Mouse (Mus musculus) spleen, adult 2 months (tissue): ENCODE measurements around the gene Arhgap22. TPM values are rescaled to one million over a fixed set of nuclear protein-coding genes. Genes with fewer than 3 reads are reported as not detected.
A peak's percentile ranks its signal among the peaks of the same experiment; 100 is the strongest.

ENCODE experiments used
- DNase-seq, 2 experiments: peaks; one replicate each; pipeline versions ENCODE4 v3.0.0 to v3.0.0-alpha.2; 2012 to 2021; ENCODE audit warnings: low spot score in 2 of 2, low read depth in 1 of 2
- H3K27ac ChIP-seq: fragments of 200-500 bp; 2 replicates; pipeline ENCODE4 v1.5.1; 2012; ENCODE audit warnings: low read length, inconsistent platforms; ENCODE audit not compliant: insufficient read depth
- H3K27me3 ChIP-seq: fragments of 200-500 bp; 2 replicates; pipeline ENCODE4 v1.6.1; 2012; ENCODE audit warnings: mild to moderate bottlenecking, moderate library complexity, low read length, inconsistent platforms; ENCODE audit not compliant: control insufficient read depth, insufficient read depth
- H3K36me3 ChIP-seq: fragments of 200-500 bp; 2 replicates; pipeline ENCODE4 v1.6.1; 2012; ENCODE audit warnings: mild to moderate bottlenecking, low read length, inconsistent platforms; ENCODE audit not compliant: control insufficient read depth, insufficient read depth
- H3K4me1 ChIP-seq: fragments of 200-500 bp; 2 replicates; pipeline ENCODE4 v1.6.1; 2011; ENCODE audit warnings: inconsistent platforms; ENCODE audit not compliant: control insufficient read depth, insufficient read depth, insufficient read length
- H3K4me3 ChIP-seq: fragments of 200-500 bp; 2 replicates; pipeline ENCODE4 v1.5.1; 2011; ENCODE audit warnings: mild to moderate bottlenecking, inconsistent platforms; ENCODE audit not compliant: insufficient read depth, insufficient read length; ENCODE audit errors: extremely low read depth
- CTCF ChIP-seq: fragments of 200-500 bp; IDR thresholded peaks from 2 replicates; pipeline ENCODE4 v1.5.1; 2011; ENCODE audit warnings: mild to moderate bottlenecking, inconsistent platforms; ENCODE audit not compliant: insufficient read depth, insufficient read length, insufficient replicate concordance; ENCODE audit errors: extremely low read depth
- POLR2A ChIP-seq: fragments of 200-500 bp; IDR thresholded peaks from 2 replicates; pipeline ENCODE4 v1.6.1; 2011; ENCODE audit warnings: low read depth, low read length, inconsistent platforms
- WGBS: fragments of 180-500 bp; shearing (Covaris S2); methylation state at CpG from one replicate; pipeline ENCODE4 v1.1.7; 2018; 5-methylcytosine and 5-hydroxymethylcytosine counted together
- polyA plus RNA-seq: library from polyadenylated mRNA; depleted of rRNA; stranded (reverse); fragments of >200 nt; gene quantifications from 2 replicates; pipeline ENCODE4 v1.2.3, GENCODE M21; 2012

The Arhgap22 gene
- polyA plus RNA-seq, 1 experiment: 11.1 TPM

DNA sequence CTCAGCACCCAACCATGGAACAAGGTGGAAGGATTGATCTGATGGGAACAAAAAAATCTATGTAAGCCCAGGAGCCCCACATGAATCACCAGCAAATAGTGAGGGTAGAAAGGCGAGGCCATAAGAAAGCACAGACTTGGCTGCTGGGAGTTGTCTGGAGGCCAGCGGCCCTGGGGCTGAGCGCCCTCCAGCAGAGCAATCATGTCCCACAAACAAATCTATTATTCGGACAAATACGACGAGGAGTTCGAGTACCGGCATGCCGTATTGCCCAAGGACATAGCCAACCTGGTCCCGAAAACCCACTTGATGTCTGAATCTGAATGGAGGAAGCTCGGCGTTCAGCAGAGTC, 892 bp upstream of the Arhgap22 start:
- Histone ChIP-seq H3K4me3 (no peak overlapping the region), H3K36me3 (no peaks in the 10 kb centered on the region), H3K4me1 (peaks cover 6% of the 10 kb centered on the region; the same call in 1 of the 2 replicates), H3K27me3 (peaks cover 2% of the 10 kb centered on the region; the same call in 1 of the 2 replicates), H3K27ac (no peak overlapping the region)
- 90% methylated on average over 12 of the region's 12 CpGs for WGBS
- TF ChIP-seq CTCF: no peak
- no peak for TF ChIP-seq POLR2A
- no peak for DNase-seq

DNA sequence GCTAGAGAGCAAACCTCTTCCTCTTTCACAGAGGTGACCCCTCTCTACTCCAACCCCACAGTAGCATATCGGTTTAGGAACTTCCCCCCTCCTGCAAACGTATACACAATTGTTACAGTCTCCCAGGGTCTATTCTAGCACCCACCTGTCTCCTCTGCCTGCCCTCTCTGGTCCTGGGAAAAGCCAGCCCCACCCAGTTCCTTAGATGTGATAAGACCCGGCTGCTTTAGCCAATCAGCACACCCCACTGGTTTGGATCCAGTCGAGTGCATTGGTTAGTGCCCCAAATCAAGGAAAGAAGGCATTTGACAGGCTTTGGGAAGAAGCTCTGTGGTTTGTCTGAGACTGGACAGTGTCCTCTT, 922 bp downstream of the Arhgap22 start:
- TF ChIP-seq POLR2A: no peak
- no peak for TF ChIP-seq CTCF
- DNase-seq: no peak
- H3K27me3 ChIP-seq: peaks cover 2% of the 10 kb centered on the region; the same call in 1 of the 2 replicates
- H3K27ac ChIP-seq: no peak overlapping the region
- H3K4me3 ChIP-seq: no peak overlapping the region
- H3K36me3 ChIP-seq: no peaks in the 10 kb centered on the region
- WGBS: 8% methylated on average over 4 of the region's 4 CpGs
- peaks cover 6% of the 10 kb centered on the region; the same call in 1 of the 2 replicates for H3K4me1 ChIP-seq

DNA sequence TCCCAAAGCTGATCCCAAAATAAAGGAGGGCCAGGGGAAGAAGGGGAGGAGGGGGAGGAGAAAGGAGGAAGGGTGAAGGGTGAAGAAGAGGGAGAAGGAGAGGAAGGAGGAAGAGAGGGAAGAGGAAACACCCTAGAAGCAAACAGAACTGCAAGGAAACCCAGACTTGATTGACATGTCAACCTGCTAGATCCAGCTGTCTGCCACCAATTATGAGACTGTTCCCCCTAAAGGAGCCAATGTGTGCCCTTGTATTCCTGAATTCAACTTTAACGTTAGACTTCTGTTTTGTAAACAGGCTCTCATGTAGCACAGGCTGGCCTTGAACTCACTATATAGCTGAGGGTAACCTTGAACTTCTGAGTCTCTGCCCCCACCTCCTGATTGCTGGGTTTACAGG, 1.3 kb downstream of the Arhgap22 start:
- 51% methylated on average over 1 of the region's 1 CpGs for WGBS
- Histone ChIP-seq H3K27me3 (peaks cover 2% of the 10 kb centered on the region; the same call in 1 of the 2 replicates), H3K4me1 (peaks cover 6% of the 10 kb centered on the region; the same call in 1 of the 2 replicates), H3K27ac (no peak overlapping the region), H3K36me3 (no peaks in the 10 kb centered on the region), H3K4me3 (no peak overlapping the region)
- TF ChIP-seq CTCF: no peak
- TF ChIP-seq POLR2A: no peak
- DNase-seq: no peak

DNA sequence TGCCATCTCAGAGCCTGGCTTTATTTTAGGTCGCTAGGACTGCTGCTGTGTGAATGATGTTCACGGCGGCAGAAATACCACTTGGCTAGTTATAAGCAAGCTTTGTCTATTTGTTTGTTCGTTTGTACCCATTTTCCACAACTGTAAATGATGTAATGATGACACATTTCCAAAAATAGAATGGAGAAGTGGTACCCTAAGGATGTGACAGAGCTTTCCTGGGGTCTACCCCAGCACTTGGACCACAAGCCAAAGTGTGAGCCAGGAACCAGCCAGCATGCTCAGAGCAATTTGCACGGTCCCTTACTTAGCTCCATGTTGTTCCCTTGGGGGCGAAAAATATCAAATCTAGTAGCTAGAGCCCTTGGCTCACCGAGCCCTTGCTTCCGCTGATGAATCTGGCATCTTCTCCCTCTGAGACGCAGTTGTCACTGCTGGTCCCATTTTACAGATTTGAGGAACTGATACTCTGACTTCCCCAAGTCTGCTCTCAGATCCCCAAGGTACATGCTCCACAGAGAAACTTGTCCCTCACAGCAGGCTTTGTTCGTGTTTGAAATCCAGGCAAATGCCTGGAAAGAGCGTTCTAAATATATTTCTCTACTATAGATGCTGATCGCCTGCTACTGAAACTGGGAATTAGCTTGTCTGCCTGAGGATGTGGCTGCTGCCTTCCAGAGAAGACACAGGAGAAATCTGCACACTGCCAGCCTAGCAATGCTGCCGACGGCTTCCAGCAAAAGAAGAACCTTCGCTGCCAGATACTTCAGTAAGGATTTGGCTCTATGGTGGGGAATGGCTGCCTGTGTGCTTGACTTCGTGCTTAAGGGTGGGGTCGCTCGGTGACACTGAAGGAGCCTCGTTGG, 2.8 kb downstream of the Arhgap22 start:
- no peak for DNase-seq

DNA sequence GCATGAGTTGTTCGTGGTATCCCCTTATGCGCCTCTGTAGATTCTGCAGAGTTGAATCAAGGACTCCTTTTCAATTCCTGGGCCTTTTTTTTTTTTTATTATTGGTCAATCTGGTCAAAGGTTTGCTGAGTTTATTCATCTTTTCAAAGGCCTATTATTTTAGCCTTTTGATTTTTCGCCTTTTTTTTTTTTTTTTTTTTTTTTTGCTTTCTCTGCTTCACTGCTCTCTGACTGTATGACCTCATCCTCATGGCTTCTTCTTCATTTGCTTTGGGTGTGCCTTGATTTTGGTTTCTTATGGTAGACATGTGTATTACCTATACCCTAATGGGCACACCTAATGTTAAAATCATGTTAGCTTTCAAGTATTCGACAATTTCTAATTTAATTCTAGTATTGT, 11.4 kb downstream of the Arhgap22 start:
- 85% methylated on average over 4 of the region's 4 CpGs for WGBS

More for the DNA sequence above, 2.8 kb downstream of the Arhgap22 start:
- H3K27me3 ChIP-seq: peaks cover 2% of the 10 kb centered on the region; the same call in 1 of the 2 replicates
- TF ChIP-seq CTCF: no peak
- no peak for TF ChIP-seq POLR2A
- H3K27ac ChIP-seq: no peak overlapping the region
- 60% methylated on average over 19 of the region's 19 CpGs for WGBS
- H3K4me1 ChIP-seq: peaks cover 6% of the 10 kb centered on the region; the same call in 1 of the 2 replicates
- H3K4me3 ChIP-seq: no peak overlapping the region
- H3K36me3 ChIP-seq: no peaks in the 10 kb centered on the region

DNA sequence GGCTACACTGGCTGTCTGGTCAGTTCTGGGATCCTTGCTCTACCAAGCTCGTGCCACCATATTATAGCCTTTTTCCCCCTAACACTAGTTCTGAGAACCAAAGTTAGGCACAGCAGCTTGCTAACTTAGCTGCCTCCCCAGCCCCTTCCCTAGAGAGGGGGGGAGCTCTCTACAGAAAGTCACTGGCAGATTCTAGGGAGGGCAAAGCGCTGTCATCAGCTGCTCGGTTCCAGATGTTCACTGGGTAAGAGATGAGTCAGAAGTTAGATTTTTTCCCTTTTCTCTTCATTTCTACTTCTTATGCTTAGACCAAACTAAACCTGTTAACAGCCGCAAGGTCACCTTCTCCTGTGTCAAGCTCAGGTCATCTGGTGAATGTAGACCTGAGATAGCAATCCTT, 16.8 kb downstream of the Arhgap22 start:
- Histone ChIP-seq H3K4me1 (peaks cover 11% of the 10 kb centered on the region; the same call in 1 of the 2 replicates), H3K27me3 (no peaks in the 10 kb centered on the region), H3K27ac (no peak overlapping the region), H3K36me3 (no peaks in the 10 kb centered on the region), H3K4me3 (no peak overlapping the region)
- DNase-seq: no peak
- WGBS: 79% methylated on average over 4 of the region's 4 CpGs
- no peak for TF ChIP-seq CTCF
- no peak for TF ChIP-seq POLR2A

More for the DNA sequence above, 11.4 kb downstream of the Arhgap22 start:
- no peak for DNase-seq
- H3K27me3 ChIP-seq: no peaks in the 10 kb centered on the region
- H3K4me1 ChIP-seq: no peaks in the 10 kb centered on the region
- no peaks in the 10 kb centered on the region for H3K36me3 ChIP-seq
- H3K4me3 ChIP-seq: no peak overlapping the region
- no peak overlapping the region for H3K27ac ChIP-seq
- no peak for TF ChIP-seq CTCF
- TF ChIP-seq POLR2A: no peak

DNA sequence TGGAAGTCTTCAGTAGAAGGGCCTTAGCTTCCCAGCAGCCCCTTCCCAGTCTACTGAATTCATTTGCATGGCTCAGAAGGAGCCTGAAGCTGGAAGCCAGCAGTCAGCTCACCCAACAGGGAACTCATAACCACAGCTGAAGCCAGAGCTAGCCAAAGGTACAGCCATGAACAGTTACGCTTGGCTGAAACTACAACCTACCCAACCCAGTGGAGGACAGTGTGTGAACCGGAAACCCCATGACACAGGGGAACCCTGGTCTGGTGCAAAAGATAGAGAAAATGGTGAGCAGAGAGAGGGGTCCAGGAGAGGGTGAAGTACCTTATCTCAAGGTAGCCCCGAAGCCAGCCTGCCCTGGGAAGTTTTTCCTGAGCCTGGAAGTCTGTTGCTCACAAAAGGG, 17.5 kb downstream of the Arhgap22 start:
- Histone ChIP-seq H3K36me3 (no peaks in the 10 kb centered on the region), H3K27ac (no peak overlapping the region), H3K4me3 (no peak overlapping the region), H3K27me3 (no peaks in the 10 kb centered on the region), H3K4me1 (peaks cover 16% of the 10 kb centered on the region; the same call in 1 of the 2 replicates)
- TF ChIP-seq POLR2A (no peak), CTCF (no peak)
- DNase-seq: peak in 1 of 2 experiments; percentile 35
- 42% methylated on average over 3 of the region's 3 CpGs for WGBS
